Mouse (Mus musculus) embryonic facial prominence, embryonic 10.5 days (tissue): Measurements from ENCODE around the gene Srxn1. TPM values are rescaled to one million over a fixed set of nuclear protein-coding genes. Genes with fewer than 3 reads are reported as not detected.

Source experiments
- DNase-seq: peaks from one replicate; pipeline ENCODE4 v3.0.0-alpha.2; 2017; ENCODE audit warnings: low spot score
- H3K27ac ChIP-seq: fragments of 300-500 bp; sonication (generic); replicated peaks from 2 replicates; pipeline ENCODE4 v1.5.1; 2016; ENCODE audit warnings: mild to moderate bottlenecking
- H3K27me3 ChIP-seq: fragments of 300-500 bp; sonication (generic); replicated peaks from 2 replicates; pipeline ENCODE4 v1.6.1; 2016; ENCODE audit warnings: low read depth, mild to moderate bottlenecking; ENCODE audit not compliant: poor library complexity, severe bottlenecking
- H3K36me3 ChIP-seq: fragments of 300-500 bp; sonication (generic); replicated peaks from 2 replicates; pipeline ENCODE4 v1.6.1; 2016; ENCODE audit warnings: mild to moderate bottlenecking, moderate library complexity
- H3K4me1 ChIP-seq: fragments of 300-500 bp; sonication (generic); 2 replicates; pipeline ENCODE4 v1.6.1; 2016
- H3K4me3 ChIP-seq: fragments of 300-500 bp; sonication (generic); 2 replicates; pipeline ENCODE4 v1.5.1; 2016; ENCODE audit warnings: mild to moderate bottlenecking, moderate library complexity
- H3K9me3 ChIP-seq: fragments of 300-500 bp; sonication (generic); 2 replicates; pipeline ENCODE4 v1.6.1; 2016; ENCODE audit warnings: mild to moderate bottlenecking
- WGBS: fragments of 180-500 bp; shearing (Covaris S2); methylation state at CpG from one replicate; pipeline ENCODE4 v1.1.7; 2016; 5-methylcytosine and 5-hydroxymethylcytosine counted together
- polyA plus RNA-seq: library from polyadenylated mRNA; unstranded; fragments of >200 nt; fragmentation: Nextera tagmentation; extraction: Ambion mirVana; gene quantifications from 2 replicates; pipeline ENCODE4 v1.2.1, GENCODE M21; 2016

Srxn1 gene
- polyA plus RNA-seq, 1 experiment from 2014 or later = 12.4 TPM

- peaks cover 40% of the 10 kb centered on the region for H3K4me1 ChIP-seq
- H3K27ac ChIP-seq = no peak overlapping the region
- H3K9me3 ChIP-seq = no peaks in the 10 kb centered on the region
- no peaks in the 10 kb centered on the region for H3K36me3 ChIP-seq
- peaks cover 71% of the 10 kb centered on the region for H3K27me3 ChIP-seq
- 30% methylated on average over 11 of the region's 11 CpGs for WGBS
- no peak overlapping the region for H3K4me3 ChIP-seq
- DNase-seq = no peak
These were observed 35.6 kb downstream of the Srxn1 start for GRCm38 (mm10) chr2:152140941-152141340.

- DNase-seq = no peak
- Histone ChIP-seq H3K4me3 (peak overlapping the region; percentile 65), H3K9me3 (no peaks in the 10 kb centered on the region), H3K36me3 (no peaks in the 10 kb centered on the region), H3K27ac (peak overlapping the region; percentile 75), H3K27me3 (peaks cover 77% of the 10 kb centered on the region), H3K4me1 (peaks cover 40% of the 10 kb centered on the region)
- 25% methylated on average over 1 of the region's 1 CpGs for WGBS
These were observed 36.2 kb downstream of the Srxn1 start for GRCm38 (mm10) chr2:152141491-152141890.

- peaks cover 82% of the 10 kb centered on the region for H3K27me3 ChIP-seq
- peak; percentile 79 for DNase-seq
- peak overlapping the region; percentile 75 for H3K27ac ChIP-seq
- no peaks in the 10 kb centered on the region for H3K9me3 ChIP-seq
- WGBS = 0% methylated on average over 13 of the region's 13 CpGs
- no peaks in the 10 kb centered on the region for H3K36me3 ChIP-seq
- H3K4me1 ChIP-seq = peaks cover 41% of the 10 kb centered on the region
- H3K4me3 ChIP-seq = peak overlapping the region; percentile 65
These were observed 36.7 kb downstream of the Srxn1 start for GRCm38 (mm10) chr2:152142046-152142445.

- H3K36me3 ChIP-seq = no peaks in the 10 kb centered on the region
- peaks cover 88% of the 10 kb centered on the region for H3K27me3 ChIP-seq
- 4% methylated on average over 11 of the region's 11 CpGs for WGBS
- 0 out of 2 replicates have a peak overlapping the region, but pooled peaks have one; percentile 75 for H3K27ac ChIP-seq
- DNase-seq = no peak
- no peaks in the 10 kb centered on the region for H3K9me3 ChIP-seq
- H3K4me1 ChIP-seq = peaks cover 44% of the 10 kb centered on the region
- H3K4me3 ChIP-seq = peak overlapping the region; percentile 65
These were observed 37.3 kb downstream of the Srxn1 start for GRCm38 (mm10) chr2:152142571-152142970.

GRCm38 (mm10) chr2:152143279-152144157 is 38.2 kb downstream of the Srxn1 start, which contains the start of gene Tcf15:
Gene Tcf15 (plus strand): TSS chr2:152143561.
- H3K27ac ChIP-seq = peak within 1 kb of the TSS; percentile 75
- peaks cover 97% of the 10 kb centered on the region for H3K27me3 ChIP-seq
- no peaks in the 10 kb centered on the region for H3K36me3 ChIP-seq
- peak; percentile 85 for DNase-seq
- peaks cover 44% of the 10 kb centered on the region for H3K4me1 ChIP-seq
- WGBS = under 1% methylated on average over 118 of the region's 118 CpGs
- H3K4me3 ChIP-seq = peak within 1 kb of the TSS; percentile 65
- H3K9me3 ChIP-seq = no peaks in the 10 kb centered on the region

GRCm38 (mm10) chr2:152144158-152144450 is 38.8 kb downstream of the Srxn1 start:
- Histone ChIP-seq H3K4me3 (peak overlapping the region; percentile 65), H3K36me3 (no peaks in the 10 kb centered on the region), H3K27me3 (peaks cover 97% of the 10 kb centered on the region), H3K9me3 (no peaks in the 10 kb centered on the region), H3K27ac (peak overlapping the region; percentile 70; the same call in 1 of the 2 replicates), H3K4me1 (peaks cover 44% of the 10 kb centered on the region)
- DNase-seq = no peak
- 14% methylated on average over 9 of the region's 9 CpGs for WGBS

GRCm38 (mm10) chr2:152144501-152144900 is 39.2 kb downstream of the Srxn1 start:
- 53% methylated on average over 5 of the region's 5 CpGs for WGBS
- Histone ChIP-seq H3K4me1 (peaks cover 44% of the 10 kb centered on the region), H3K27me3 (peaks cover 93% of the 10 kb centered on the region), H3K36me3 (no peaks in the 10 kb centered on the region), H3K9me3 (no peaks in the 10 kb centered on the region), H3K4me3 (peak overlapping the region; percentile 65), H3K27ac (no peak overlapping the region)
- no peak for DNase-seq

- no peak overlapping the region for H3K27ac ChIP-seq
- no peak for DNase-seq
- no peaks in the 10 kb centered on the region for H3K36me3 ChIP-seq
- WGBS = 60% methylated on average over 2 of the region's 2 CpGs
- no peak overlapping the region for H3K4me3 ChIP-seq
- peaks cover 55% of the 10 kb centered on the region for H3K4me1 ChIP-seq
- peaks cover 81% of the 10 kb centered on the region for H3K27me3 ChIP-seq
- H3K9me3 ChIP-seq = no peaks in the 10 kb centered on the region
These were observed 40.4 kb downstream of the Srxn1 start for GRCm38 (mm10) chr2:152145711-152146110.

- H3K4me1 ChIP-seq = peaks cover 42% of the 10 kb centered on the region
- H3K9me3 ChIP-seq = no peaks in the 10 kb centered on the region
- no peaks in the 10 kb centered on the region for H3K36me3 ChIP-seq
- no peak for DNase-seq
- H3K27me3 ChIP-seq = peaks cover 67% of the 10 kb centered on the region
- H3K4me3 ChIP-seq = no peak overlapping the region
- no peak overlapping the region for H3K27ac ChIP-seq
- WGBS = 53% methylated on average over 3 of the region's 3 CpGs
These were observed 41.8 kb downstream of the Srxn1 start for GRCm38 (mm10) chr2:152147079-152147478.

- 85% methylated on average over 9 of the region's 9 CpGs for WGBS
- H3K4me1 ChIP-seq = peaks cover 31% of the 10 kb centered on the region
- no peaks in the 10 kb centered on the region for H3K9me3 ChIP-seq
- no peak overlapping the region for H3K4me3 ChIP-seq
- H3K36me3 ChIP-seq = no peaks in the 10 kb centered on the region
- H3K27ac ChIP-seq = no peak overlapping the region
- DNase-seq = no peak
- H3K27me3 ChIP-seq = peaks cover 51% of the 10 kb centered on the region
These were observed 43.4 kb downstream of the Srxn1 start for GRCm38 (mm10) chr2:152148675-152149074.

GRCm38 (mm10) chr2:152149891-152150290 is 44.6 kb downstream of the Srxn1 start:
- H3K4me3 ChIP-seq = no peak overlapping the region
- H3K27ac ChIP-seq = peak overlapping the region; percentile 35; the same call in 1 of the 2 replicates
- 36% methylated on average over 4 of the region's 4 CpGs for WGBS
- DNase-seq = no peak
- peaks cover 39% of the 10 kb centered on the region for H3K27me3 ChIP-seq
- H3K4me1 ChIP-seq = peaks cover 21% of the 10 kb centered on the region
- no peaks in the 10 kb centered on the region for H3K9me3 ChIP-seq
- no peaks in the 10 kb centered on the region for H3K36me3 ChIP-seq

GRCm38 (mm10) chr2:152150373-152150772 is 45.1 kb downstream of the Srxn1 start:
- H3K36me3 ChIP-seq = no peaks in the 10 kb centered on the region
- H3K27ac ChIP-seq = no peak overlapping the region; the same call in 1 of the 2 replicates
- WGBS = 65% methylated on average over 6 of the region's 6 CpGs
- H3K4me1 ChIP-seq = peaks cover 25% of the 10 kb centered on the region
- DNase-seq = no peak
- H3K9me3 ChIP-seq = no peaks in the 10 kb centered on the region
- H3K27me3 ChIP-seq = peaks cover 34% of the 10 kb centered on the region
- no peak overlapping the region for H3K4me3 ChIP-seq

GRCm38 (mm10) chr2:152153361-152153760 is 48.0 kb downstream of the Srxn1 start:
- WGBS = 23% methylated on average over 3 of the region's 3 CpGs
- Histone ChIP-seq H3K27me3 (peaks cover 4% of the 10 kb centered on the region), H3K9me3 (no peaks in the 10 kb centered on the region), H3K27ac (peak overlapping the region; percentile 48; the same call in 1 of the 2 replicates), H3K4me3 (no peak overlapping the region), H3K4me1 (peaks cover 29% of the 10 kb centered on the region), H3K36me3 (no peaks in the 10 kb centered on the region)
- no peak for DNase-seq
